Mouse (Mus musculus) E14TG2a.4 (cell line): ENCODE measurements around the gene Rnase11.

ENCODE experiments used
- CTCF ChIP-seq: conservative IDR thresholded peaks from 2 replicates; pipeline ENCODE4 v1.5.1; 2014; ENCODE audit warnings: low read length
- NANOG ChIP-seq: IDR thresholded peaks from 2 replicates; pipeline ENCODE4 v1.6.1; 2014; ENCODE audit warnings: borderline replicate concordance, low read length, mixed read lengths
- POU5F1 ChIP-seq: IDR thresholded peaks from 2 replicates; pipeline ENCODE4 v1.6.1; 2014; ENCODE audit warnings: low read length, borderline replicate concordance

DNA sequence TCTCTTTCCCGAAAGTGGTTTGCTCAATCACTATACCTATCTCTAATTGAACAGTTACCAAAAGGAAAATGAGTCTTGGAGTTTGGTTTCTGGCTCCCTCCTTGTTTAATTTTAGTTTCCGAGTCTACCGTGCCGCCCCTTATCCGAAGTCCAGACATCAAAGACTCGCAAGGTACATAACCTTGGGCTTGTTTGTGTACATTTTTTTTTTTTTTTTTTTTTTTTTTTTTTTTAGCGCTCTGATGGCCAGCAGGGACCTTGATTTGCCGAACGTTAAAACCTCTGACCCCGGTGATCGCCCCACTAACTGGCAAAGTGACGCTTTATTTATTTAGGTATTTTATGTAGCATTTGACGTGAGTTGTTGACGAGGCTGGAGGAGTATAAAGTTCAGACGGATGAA, 39.7 kb upstream of the Rnase11 start:
- no peak for TF ChIP-seq CTCF
- no peak for TF ChIP-seq NANOG
- TF ChIP-seq POU5F1, result no peak
